Mouse (Mus musculus) left cerebral cortex, postnatal 4 days (tissue): ENCODE results near the gene Gm13030. TPM values are rescaled to one million over a fixed set of nuclear protein-coding genes. Genes with fewer than 3 reads are reported as not detected.

Experiments
- total RNA-seq, 2 experiments: library from RNA; stranded (reverse); gene quantifications; 2 replicates each; pipeline ENCODE4 v1.2.3; 2021

Gene Gm13030
- total RNA-seq, 2 experiments from 2014 or later, result not detected

Other genes with a start within 250 kb of the Gm13030 start
- 1 to 10 TPM; 1.3 to 2.4 TPM for gene Vwa5b1, start 238.1 kb downstream of the Gm13030 start, total RNA-seq
- under 1 TPM in 1 of 2 experiments, not detected in 1; 0.10 TPM for gene Pla2g2c, start 149.2 kb downstream of the Gm13030 start, total RNA-seq
- gene Ubxn10, start 136.8 kb downstream of the Gm13030 start, total RNA-seq, result 1 to 10 TPM; 1.4 to 1.7 TPM
- not detected for gene Pla2g2f, start 116.3 kb downstream of the Gm13030 start, total RNA-seq
- not detected for gene Pla2g2d, start 98.2 kb downstream of the Gm13030 start, total RNA-seq
- gene Pla2g5, start 10.5 kb downstream of the Gm13030 start, total RNA-seq, result 1 to 10 TPM; 2.4 TPM
- not detected for gene Pla2g2e, start 4.0 kb upstream of the Gm13030 start, total RNA-seq
- gene Otud3, start 40.0 kb upstream of the Gm13030 start, total RNA-seq, result 10 to 100 TPM; 12.5 to 12.8 TPM
- gene Rnf186, start 93.1 kb upstream of the Gm13030 start, total RNA-seq, result not detected
- gene Tmco4, start 98.9 kb upstream of the Gm13030 start, total RNA-seq, result 1 to 10 TPM in 1 of 2 experiments, under 1 TPM in 1; 0.74 to 1.4 TPM
- 1 to 10 TPM; 4.1 to 5.1 TPM for gene Htr6, start 201.6 kb upstream of the Gm13030 start, total RNA-seq
- gene Nbl1, start 219.0 kb upstream of the Gm13030 start, total RNA-seq, result 10 to 100 TPM; 32.8 to 38.3 TPM